Mouse (Mus musculus) ES-Bruce4 (cell line): ENCODE data around the gene Ak8. TPM values are rescaled to one million over a fixed set of nuclear protein-coding genes. Genes with fewer than 3 reads are reported as not detected.

Experiments
- H3K27ac ChIP-seq: 2 replicates; pipeline ENCODE4 v1.5.1; 2012; ENCODE audit warnings: low read length, inconsistent platforms; ENCODE audit not compliant: insufficient read depth
- H3K27me3 ChIP-seq: 2 replicates; pipeline ENCODE4 v1.6.1; 2012; ENCODE audit warnings: mild to moderate bottlenecking, low read length, inconsistent platforms; ENCODE audit not compliant: control insufficient read depth, poor library complexity, insufficient read depth, severe bottlenecking
- H3K36me3 ChIP-seq: 2 replicates; pipeline ENCODE4 v1.6.1; 2012; ENCODE audit warnings: inconsistent platforms, mild to moderate bottlenecking, low read length, moderate library complexity; ENCODE audit not compliant: control insufficient read depth, poor library complexity, insufficient read depth, severe bottlenecking
- H3K4me1 ChIP-seq: one replicate; pipeline ENCODE4 v1.8.1; 2011; ENCODE audit warnings: low read length; ENCODE audit not compliant: control insufficient read depth, insufficient read depth
- H3K4me3 ChIP-seq: 2 replicates; pipeline ENCODE4 v1.5.1; 2011; ENCODE audit warnings: low read depth, mild to moderate bottlenecking, low read length
- H3K9ac ChIP-seq: 2 replicates; pipeline ENCODE4 v1.6.1; 2012; ENCODE audit warnings: low read depth, mild to moderate bottlenecking, inconsistent platforms; ENCODE audit not compliant: poor library complexity, severe bottlenecking
- H3K9me3 ChIP-seq: replicated peaks from 2 replicates; pipeline ENCODE4 v1.6.1; 2012; ENCODE audit warnings: mild to moderate bottlenecking, low read length, inconsistent platforms; ENCODE audit not compliant: control insufficient read depth, poor library complexity, insufficient read depth, severe bottlenecking
- CTCF ChIP-seq: IDR thresholded peaks from one replicate; pipeline ENCODE4 v1.8.1; 2011; ENCODE audit warnings: low read depth, low read length
- EP300 ChIP-seq: IDR thresholded peaks from 2 replicates; pipeline ENCODE4 v1.6.1; 2011; ENCODE audit warnings: low read depth, low read length; ENCODE audit not compliant: insufficient read depth
- POLR2A ChIP-seq: IDR thresholded peaks from one replicate; pipeline ENCODE4 v1.8.1; 2011; ENCODE audit warnings: low read length; ENCODE audit not compliant: insufficient read depth
- polyA plus RNA-seq: library from polyadenylated mRNA; stranded (reverse); fragments of >200 nt; gene quantifications from 2 replicates; pipeline ENCODE4 v1.2.4, GENCODE M21; 2011; ENCODE audit warnings: low read depth; ENCODE audit not compliant: missing spikeins, insufficient read depth, insufficient read length

Ak8 gene
- polyA plus RNA-seq, 1 experiment, result 3.3 TPM

DNA sequence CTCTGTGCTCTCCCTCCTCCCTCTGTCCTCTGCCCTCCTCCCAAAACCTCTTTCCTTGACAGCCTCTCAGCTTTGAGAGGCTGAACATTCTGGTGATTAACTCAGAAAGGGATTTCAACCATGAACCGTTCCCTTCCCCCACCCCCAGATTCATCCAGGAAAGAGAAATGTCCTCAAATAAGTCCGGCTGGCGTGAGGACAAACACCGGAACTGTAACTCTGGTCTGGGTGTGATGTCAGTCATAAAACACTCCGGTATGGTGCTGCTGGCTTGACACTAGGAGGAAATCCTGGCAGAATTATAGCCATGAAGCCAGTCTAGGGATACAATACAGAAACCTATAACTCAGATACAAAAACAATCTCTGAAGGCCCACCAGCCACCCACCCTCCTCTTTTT lies 70.7 kb downstream of the Ak8 start:
- Histone ChIP-seq H3K36me3 (no peaks in the 10 kb centered on the region), H3K4me3 (no peak overlapping the region), H3K4me1 (no peaks in the 10 kb centered on the region), H3K27me3 (no peaks in the 10 kb centered on the region), H3K9me3 (no peaks in the 10 kb centered on the region), H3K9ac (no peak overlapping the region), H3K27ac (no peak overlapping the region)
- TF ChIP-seq EP300, result no peak
- no peak for TF ChIP-seq CTCF
- TF ChIP-seq POLR2A, result no peak

DNA sequence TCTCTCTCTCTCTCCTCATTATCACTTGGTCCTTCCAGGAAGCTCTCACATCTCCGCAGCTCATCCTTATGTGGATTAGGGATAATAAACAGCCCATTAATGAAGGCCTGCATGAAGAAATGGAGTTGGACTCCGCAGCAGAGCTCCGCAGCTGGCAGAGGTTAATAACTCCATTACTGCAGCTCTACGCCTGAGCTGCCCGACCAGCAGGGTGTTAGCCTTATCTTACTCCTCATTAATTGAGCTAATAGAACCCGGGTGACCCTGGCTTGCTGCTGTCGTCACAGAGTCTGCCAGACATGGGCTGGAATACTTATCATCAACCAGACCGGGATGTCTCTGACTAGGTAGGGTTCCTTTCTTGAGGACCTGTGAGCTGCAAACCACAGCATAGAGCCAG lies 74.1 kb downstream of the Ak8 start:
- H3K36me3 ChIP-seq, result no peaks in the 10 kb centered on the region
- H3K4me1 ChIP-seq, result no peaks in the 10 kb centered on the region
- H3K27me3 ChIP-seq, result no peaks in the 10 kb centered on the region
- H3K4me3 ChIP-seq, result no peak overlapping the region
- TF ChIP-seq CTCF (no peak), POLR2A (no peak), EP300 (no peak)
- no peak overlapping the region for H3K9ac ChIP-seq
- H3K9me3 ChIP-seq, result no peaks in the 10 kb centered on the region
- H3K27ac ChIP-seq, result no peak overlapping the region

DNA sequence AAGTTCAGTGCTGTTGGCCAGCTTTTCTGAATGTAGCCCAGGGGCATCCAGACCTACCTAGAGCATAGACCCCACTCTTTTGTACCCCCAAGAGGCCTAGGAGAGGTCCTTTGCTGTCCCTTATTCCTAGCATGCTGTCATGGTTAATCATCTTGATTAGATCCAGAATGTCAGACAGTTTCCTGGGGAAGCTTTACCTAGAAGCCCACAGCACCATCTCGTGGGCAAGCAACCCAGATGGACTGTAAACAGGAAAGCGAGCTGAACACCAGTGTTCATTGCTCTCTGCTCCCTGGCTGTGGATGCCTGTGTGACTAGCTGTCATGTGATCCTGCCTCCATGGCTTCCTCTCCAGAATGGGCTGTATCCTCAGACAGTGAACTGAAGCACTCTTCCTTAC lies 76.8 kb downstream of the Ak8 start:
- no peaks in the 10 kb centered on the region for H3K9me3 ChIP-seq
- H3K4me3 ChIP-seq, result no peak overlapping the region
- TF ChIP-seq POLR2A, result no peak
- no peak for TF ChIP-seq EP300
- TF ChIP-seq CTCF, result no peak
- no peaks in the 10 kb centered on the region for H3K36me3 ChIP-seq
- no peak overlapping the region for H3K9ac ChIP-seq
- no peaks in the 10 kb centered on the region for H3K27me3 ChIP-seq
- H3K4me1 ChIP-seq, result no peaks in the 10 kb centered on the region
- H3K27ac ChIP-seq, result no peak overlapping the region

DNA sequence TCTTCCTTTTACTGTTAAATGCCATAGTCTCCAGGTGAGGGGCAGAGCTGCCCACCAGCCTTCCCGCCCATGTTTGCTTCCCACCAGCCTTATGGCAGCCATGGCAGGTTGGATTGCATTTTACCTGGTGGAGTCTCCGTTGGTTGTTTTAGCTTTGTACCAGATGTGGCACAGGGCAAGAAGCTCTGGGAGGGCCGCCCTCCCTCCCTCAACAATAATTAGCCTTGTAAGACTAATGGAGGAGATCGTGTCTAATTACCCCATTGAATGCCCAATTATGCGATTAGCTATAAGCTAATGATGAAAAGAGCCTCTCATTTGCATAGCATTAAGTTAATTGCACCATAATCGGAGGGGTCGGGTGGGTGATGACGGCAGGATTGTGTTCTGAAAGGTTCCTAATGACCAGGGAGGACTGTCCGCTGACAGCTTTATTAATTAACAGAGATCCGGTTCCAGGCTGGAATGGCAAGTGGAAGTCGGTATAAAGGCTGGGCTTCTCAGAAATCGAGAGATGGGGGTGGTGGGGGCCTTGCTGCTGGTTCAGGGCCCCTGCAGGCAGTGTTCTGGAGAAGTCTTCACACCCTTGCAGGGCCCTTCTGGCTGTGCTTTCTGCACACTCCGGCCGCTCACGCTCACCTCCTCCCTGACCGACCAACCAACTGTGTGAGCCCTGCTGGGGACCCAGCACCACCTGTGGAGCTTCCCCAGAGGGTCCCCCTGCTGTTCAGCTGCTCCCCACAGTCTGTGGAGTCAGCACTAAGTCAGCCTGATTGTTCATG lies 80.2 kb downstream of the Ak8 start:
- no peak overlapping the region for H3K4me3 ChIP-seq
- TF ChIP-seq EP300, result no peak
- no peak for TF ChIP-seq POLR2A
- TF ChIP-seq CTCF, result no peak
- no peaks in the 10 kb centered on the region for H3K9me3 ChIP-seq
- no peak overlapping the region for H3K27ac ChIP-seq
- H3K27me3 ChIP-seq, result no peaks in the 10 kb centered on the region
- H3K4me1 ChIP-seq, result no peaks in the 10 kb centered on the region
- no peak overlapping the region for H3K9ac ChIP-seq
- H3K36me3 ChIP-seq, result no peaks in the 10 kb centered on the region

DNA sequence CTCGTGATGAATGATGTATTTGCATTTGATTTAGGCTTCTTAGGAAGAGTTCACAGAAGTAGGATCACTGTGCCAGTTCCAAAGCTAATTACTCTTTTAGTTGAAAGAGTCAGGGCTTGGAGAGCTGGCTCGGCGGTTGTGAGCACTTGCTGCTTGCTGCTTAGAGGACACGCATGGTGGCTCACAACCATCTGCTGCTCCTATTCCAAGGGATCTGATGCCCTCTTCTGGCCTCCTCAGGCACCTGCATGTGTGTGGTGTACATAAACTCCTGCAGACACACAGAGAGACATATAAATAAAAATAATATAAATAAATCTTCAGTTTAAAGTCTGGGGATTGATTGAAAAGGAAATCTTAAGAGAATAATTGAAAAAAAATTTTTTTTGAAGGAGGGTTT lies 81.3 kb downstream of the Ak8 start:
- Histone ChIP-seq H3K36me3 (no peaks in the 10 kb centered on the region), H3K9ac (no peak overlapping the region), H3K27me3 (no peaks in the 10 kb centered on the region), H3K27ac (no peak overlapping the region), H3K4me1 (no peaks in the 10 kb centered on the region), H3K4me3 (no peak overlapping the region), H3K9me3 (no peaks in the 10 kb centered on the region)
- TF ChIP-seq POLR2A (no peak), CTCF (no peak), EP300 (no peak)

DNA sequence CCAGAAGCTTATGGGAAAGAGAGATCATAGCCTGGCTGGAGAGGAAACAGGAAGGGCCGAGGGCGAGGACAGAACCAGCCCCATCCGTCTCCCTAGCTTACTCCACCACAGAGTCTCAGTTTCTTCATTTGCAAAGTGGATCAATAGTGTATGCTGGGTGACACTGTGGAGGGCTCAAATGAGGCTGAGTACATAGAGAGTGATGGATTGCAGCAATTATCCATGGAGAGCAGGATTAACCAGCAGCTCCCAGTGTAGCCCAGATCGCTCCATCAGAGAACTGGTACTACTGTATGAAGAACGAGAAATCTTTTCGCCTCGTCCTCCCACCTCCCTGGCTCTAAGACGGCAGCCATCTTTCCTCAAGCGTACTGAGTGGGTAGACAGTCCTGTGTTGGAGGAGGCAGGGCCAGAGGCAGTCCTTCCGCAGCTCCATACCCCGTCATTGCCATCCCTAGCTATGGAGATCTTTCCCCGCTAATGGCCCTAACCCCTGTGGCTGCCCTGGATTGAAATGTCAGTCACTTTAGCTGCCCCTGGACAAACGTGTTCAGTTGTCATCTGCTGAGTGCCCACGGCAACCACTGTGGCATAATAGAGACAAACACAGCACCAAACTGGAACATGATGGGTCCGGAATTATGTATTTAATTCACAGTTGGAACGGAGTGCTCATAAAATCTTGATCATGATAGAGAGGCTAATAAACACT lies 86.5 kb downstream of the Ak8 start:
- Histone ChIP-seq H3K9ac (no peak overlapping the region), H3K9me3 (no peaks in the 10 kb centered on the region), H3K4me1 (no peaks in the 10 kb centered on the region), H3K27me3 (no peaks in the 10 kb centered on the region), H3K36me3 (no peaks in the 10 kb centered on the region), H3K4me3 (no peak overlapping the region), H3K27ac (no peak overlapping the region)
- TF ChIP-seq CTCF (no peak), EP300 (no peak), POLR2A (no peak)
